In the genomic region with DNA sequence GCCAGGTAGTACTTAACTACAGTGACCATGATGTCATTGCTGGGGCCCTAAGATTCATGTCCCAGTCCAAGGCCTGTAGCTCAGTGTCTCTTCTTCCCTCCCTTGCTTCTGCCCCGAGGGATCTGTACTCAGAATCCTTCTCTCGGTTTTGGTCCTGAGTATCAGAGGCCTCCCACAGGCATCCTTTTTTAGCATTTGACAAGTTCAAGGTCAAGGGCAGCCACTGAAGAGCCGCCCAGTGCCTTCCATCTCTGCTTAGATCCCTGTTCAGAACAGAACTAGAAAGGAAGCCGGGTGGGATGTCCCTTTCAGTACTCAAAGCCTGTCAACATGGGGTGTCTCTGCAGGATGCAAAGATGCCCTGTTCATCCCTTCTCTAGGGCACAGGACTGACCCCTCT, we compare ENCODE assay signal across 17 mouse cellular contexts.
A peak's percentile ranks its signal among the peaks of the same experiment; 100 is the strongest.
DNase-seq lines count a peak whose midpoint lies in the region; ATAC-seq and TF ChIP-seq lines count a peak whose summit lies in the region.
"Had no signal": no experiment of that assay in that cellular context is flagged by ENCODE, and none has a peak within 500 bp of the region (broad histone marks: within the 10 kb centered on the region; RNA-seq: fewer than 3 reads in every experiment).

No protein-coding gene starts in this region.

- TF ChIP-seq CTCF in intestine, postnatal 0 days (IDR thresholded peaks at IDR 0.05; ENCODE audit: low read depth) = no peak

- 0 out of 2 replicates have a peak, but pooled peaks cover 8% of the 10 kb centered on the region for H3K4me1 ChIP-seq in intestine, postnatal 0 days (replicated peaks; ENCODE audit: control insufficient read depth, insufficient read depth, low read length)
- H3K4me1 ChIP-seq in liver, embryonic 15.5 days (replicated peaks) = peaks cover 67% of the 10 kb centered on the region

- no peak overlapping the region for H3K9ac ChIP-seq in intestine, postnatal 0 days (ENCODE audit: low read depth, low read length)
- no peak overlapping the region for H3K9ac ChIP-seq in liver, embryonic 15.5 days
- H3K9ac ChIP-seq: embryonic facial prominence, embryonic 13.5 days; forebrain, embryonic 12.5 days; forebrain, postnatal 0 days; heart, embryonic 12.5 days; hindbrain, embryonic 15.5 days had no signal

- peak; percentile 22 to 50 for DNase-seq in adrenal gland, adult (ENCODE audit: inconsistent age in 2 of 2, low spot score in 1 of 2)
- DNase-seq in adrenal gland, postnatal 36 days = no peak
- DNase-seq in R1 (ENCODE audit: low read depth, low spot score) = peak; percentile 42
- DNase-seq in testis, postnatal 10 days (ENCODE audit: low spot score) = no peak
- no peak for DNase-seq in layer of hippocampus, postnatal 14 days (ENCODE audit: low spot score in 2 of 2)
- no peak for DNase-seq in embryo, embryonic 11 days
- DNase-seq: cerebellum, adult 11 months; cerebellum, adult 8-10 months; cerebellum, postnatal 14 days; forebrain, postnatal 0 days; gastrocnemius, postnatal 25 days had no signal

- no peaks in the 10 kb centered on the region for H3K27me3 ChIP-seq in intestine, postnatal 0 days (replicated peaks; ENCODE audit: control insufficient read depth, insufficient read depth, low read length)
- no peaks in the 10 kb centered on the region for H3K27me3 ChIP-seq in liver, embryonic 15.5 days
- H3K27me3 ChIP-seq: embryonic facial prominence, embryonic 13.5 days; forebrain, embryonic 12.5 days; hindbrain, embryonic 15.5 days had no signal

- 46% methylated on average over 4 of the region's 4 CpGs for WGBS in intestine, postnatal 0 days
- 46% methylated on average over 4 of the region's 4 CpGs for WGBS in liver, embryonic 15.5 days (ENCODE audit: insufficient replicate concordance)

- no peak overlapping the region for H3K4me2 ChIP-seq in intestine, postnatal 0 days (replicated peaks; ENCODE audit: low read depth)
- peak overlapping the region; percentile 21 for H3K4me2 ChIP-seq in liver, embryonic 15.5 days
- H3K4me2 ChIP-seq: embryonic facial prominence, embryonic 13.5 days; forebrain, embryonic 12.5 days; heart, embryonic 12.5 days; hindbrain, embryonic 15.5 days had no signal

- H3K27ac ChIP-seq in intestine, postnatal 0 days (ENCODE audit: low read depth, low read length) = peak overlapping the region; percentile 66
- H3K27ac ChIP-seq in liver, embryonic 15.5 days (replicated peaks) = peak overlapping the region; percentile 60
- H3K27ac ChIP-seq: embryonic facial prominence, embryonic 13.5 days; forebrain, embryonic 12.5 days; hindbrain, embryonic 15.5 days had no signal

- no peak overlapping the region for H3K4me3 ChIP-seq in intestine, postnatal 0 days (ENCODE audit: low read depth, low read length)
- no peak overlapping the region for H3K4me3 ChIP-seq in liver, embryonic 15.5 days (replicated peaks)
- H3K4me3 ChIP-seq: embryonic facial prominence, embryonic 13.5 days; forebrain, embryonic 12.5 days; heart, embryonic 12.5 days; hindbrain, embryonic 15.5 days had no signal

- ATAC-seq in intestine, postnatal 0 days = no peak
- ATAC-seq in liver, embryonic 15.5 days (ENCODE audit: insufficient read depth) = no peak
- ATAC-seq: forebrain, postnatal 0 days had no signal

- H3K36me3 ChIP-seq in intestine, postnatal 0 days (ENCODE audit: control insufficient read depth, insufficient read depth) = no peaks in the 10 kb centered on the region
- H3K36me3 ChIP-seq in liver, embryonic 15.5 days (replicated peaks) = no peaks in the 10 kb centered on the region
- H3K36me3 ChIP-seq: embryonic facial prominence, embryonic 13.5 days; forebrain, embryonic 12.5 days; heart, embryonic 12.5 days; hindbrain, embryonic 15.5 days had no signal

- H3K9me3 ChIP-seq in intestine, postnatal 0 days (ENCODE audit: control insufficient read depth) = no peaks in the 10 kb centered on the region
- no peaks in the 10 kb centered on the region for H3K9me3 ChIP-seq in liver, embryonic 15.5 days (replicated peaks)
- H3K9me3 ChIP-seq: embryonic facial prominence, embryonic 13.5 days; forebrain, embryonic 12.5 days; heart, embryonic 12.5 days; hindbrain, embryonic 15.5 days had no signal

Comparison
In these comparisons a context has a peak if more than half of its experiments do, and no peak if none do; other contexts are left out.
1. DNase-seq: peak in adrenal gland, adult (2 of 2) and R1 (single experiment); none in adrenal gland, postnatal 36 days (0 of 2), testis, postnatal 10 days (single experiment), layer of hippocampus, postnatal 14 days (0 of 2) and embryo, embryonic 11 days (single experiment).